Mouse (Mus musculus) lung, adult 2 months (tissue): ENCODE measurements around the gene Napa.

ENCODE experiments used
- CTCF ChIP-seq: fragments of 200-500 bp; IDR thresholded peaks from 2 replicates; pipeline ENCODE4 v1.5.1; 2011; ENCODE audit warnings: mild to moderate bottlenecking, low read length, control low read depth; ENCODE audit not compliant: insufficient read depth
- POLR2A ChIP-seq: fragments of 200-500 bp; IDR thresholded peaks from 2 replicates; pipeline ENCODE4 v1.6.1; 2011; ENCODE audit warnings: low read depth, mild to moderate bottlenecking, control low read depth, low read length, borderline replicate concordance; ENCODE audit errors: extremely low read depth

DNA sequence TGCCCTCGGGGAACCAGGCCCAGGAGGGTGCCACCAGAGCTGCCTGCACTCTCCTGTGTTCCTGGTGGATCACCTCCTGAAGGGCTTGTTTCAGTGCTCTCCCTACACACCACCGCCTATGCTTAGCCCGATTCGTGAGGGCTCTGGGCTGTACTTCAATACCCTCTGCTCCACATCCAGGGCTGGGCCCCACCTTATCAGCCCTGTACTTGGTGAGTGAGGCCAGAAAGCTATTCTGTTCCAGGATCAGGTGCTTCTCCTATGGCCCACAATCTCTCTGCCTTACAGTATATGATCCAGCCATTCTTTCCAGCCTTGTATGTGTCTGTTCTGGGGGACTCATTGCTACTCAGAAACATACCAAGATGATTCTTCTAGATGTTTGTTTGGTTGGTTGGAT, 14.9 kb upstream of the Napa start:
- TF ChIP-seq CTCF (no peak), POLR2A (no peak)
